ENCODE assay signal across 22 mouse cellular contexts in genomic region chr19:32347491-32347890, GRCm38 (mm10). TPM values are rescaled to one million over a fixed set of nuclear protein-coding genes. Genes with fewer than 3 reads are reported as not detected.
DNase-seq lines count a peak whose midpoint lies in the region; ATAC-seq and TF ChIP-seq lines count a peak whose summit lies in the region.
"Had no signal": no experiment of that assay in that cellular context is flagged by ENCODE, and none has a peak within 500 bp of the region (broad histone marks: within the 10 kb centered on the region; RNA-seq: fewer than 3 reads in every experiment).

No protein-coding gene starts in this region.

- DNase-seq in gastrocnemius, adult 2 months, result no peak
- no peak for DNase-seq in gastrocnemius, postnatal 10 days
- no peak for DNase-seq in heart, adult 9 months (ENCODE audit: low spot score in 2 of 2)
- DNase-seq in kidney, postnatal 0 days (ENCODE audit: low spot score), result no peak
- no peak for DNase-seq in kidney, adult 8-10 months
- DNase-seq in limb, embryonic 10.5 days (ENCODE audit: low spot score), result peak; percentile 22
- no peak for DNase-seq in lung, postnatal 10 days
- DNase-seq: adrenal gland, postnatal 14 days; cerebellum, adult 8-10 months; gastrocnemius, postnatal 14 days; thymus, adult 18-20 months; thymus, postnatal 36 days had no signal

- intact Hi-C loops in gastrocnemius, adult 2 months (cut with DNase I), result no loop called here

- H3K36me3 ChIP-seq in heart, embryonic 15.5 days, result no peaks in the 10 kb centered on the region
- H3K36me3 ChIP-seq in kidney, postnatal 0 days (ENCODE audit: insufficient read depth, low read length), result no peaks in the 10 kb centered on the region
- H3K36me3 ChIP-seq in limb, embryonic 10.5 days, result no peaks in the 10 kb centered on the region
- H3K36me3 ChIP-seq: embryonic facial prominence, embryonic 15.5 days; forebrain, embryonic 15.5 days; limb, embryonic 12.5 days; liver, embryonic 15.5 days; midbrain, embryonic 10.5 days had no signal

- no peaks in the 10 kb centered on the region for H3K27me3 ChIP-seq in heart, embryonic 15.5 days
- no peaks in the 10 kb centered on the region for H3K27me3 ChIP-seq in kidney, postnatal 0 days (ENCODE audit: insufficient read depth, low read length)
- H3K27me3 ChIP-seq in limb, embryonic 10.5 days (ENCODE audit: low read depth, poor library complexity, severe bottlenecking), result no peaks in the 10 kb centered on the region
- H3K27me3 ChIP-seq: embryonic facial prominence, embryonic 15.5 days; forebrain, embryonic 15.5 days; limb, embryonic 12.5 days; liver, embryonic 15.5 days had no signal

- peaks cover 74% of the 10 kb centered on the region for H3K4me1 ChIP-seq in heart, embryonic 15.5 days (replicated peaks)
- peaks cover 50% of the 10 kb centered on the region for H3K4me1 ChIP-seq in kidney, postnatal 0 days (replicated peaks; ENCODE audit: insufficient read depth, low read length)
- H3K4me1 ChIP-seq in limb, embryonic 10.5 days, result peaks cover 42% of the 10 kb centered on the region

- H3K9me3 ChIP-seq in heart, embryonic 15.5 days (replicated peaks), result no peaks in the 10 kb centered on the region
- H3K9me3 ChIP-seq in kidney, postnatal 0 days (replicated peaks; ENCODE audit: low read length), result no peaks in the 10 kb centered on the region
- H3K9me3 ChIP-seq in limb, embryonic 10.5 days (replicated peaks), result no peaks in the 10 kb centered on the region
- H3K9me3 ChIP-seq: embryonic facial prominence, embryonic 15.5 days; forebrain, embryonic 15.5 days; limb, embryonic 12.5 days; liver, embryonic 15.5 days; midbrain, embryonic 10.5 days had no signal

- no peak for TF ChIP-seq CTCF in gastrocnemius, adult 2 months (IDR thresholded peaks at IDR 0.05)
- TF ChIP-seq CTCF in kidney, postnatal 0 days (IDR thresholded peaks at IDR 0.05; ENCODE audit: low read depth), result no peak

- H3K4me3 ChIP-seq in gastrocnemius, adult 2 months, result no peak overlapping the region
- no peak overlapping the region for H3K4me3 ChIP-seq in heart, embryonic 15.5 days
- H3K4me3 ChIP-seq in kidney, postnatal 0 days (replicated peaks; ENCODE audit: low read depth, low read length), result no peak overlapping the region
- no peak overlapping the region for H3K4me3 ChIP-seq in limb, embryonic 10.5 days
- H3K4me3 ChIP-seq: embryonic facial prominence, embryonic 15.5 days; forebrain, embryonic 15.5 days; layer of hippocampus, adult 2 months; limb, embryonic 12.5 days; midbrain, embryonic 10.5 days; myocyte had no signal

- H3K27ac ChIP-seq in gastrocnemius, adult 2 months, result peak overlapping the region; percentile 82
- peak overlapping the region; percentile 75; the same call in 1 of the 2 replicates for H3K27ac ChIP-seq in heart, embryonic 15.5 days
- H3K27ac ChIP-seq in kidney, postnatal 0 days, result peak overlapping the region; percentile 86; the same call in 1 of the 2 replicates
- no peak overlapping the region for H3K27ac ChIP-seq in limb, embryonic 10.5 days
- H3K27ac ChIP-seq: forebrain, embryonic 15.5 days; layer of hippocampus, adult 2 months; midbrain, embryonic 10.5 days had no signal

- WGBS in heart, embryonic 15.5 days, result 81% methylated on average over 5 of the region's 5 CpGs
- 62% methylated on average over 5 of the region's 5 CpGs for WGBS in kidney, postnatal 0 days
- WGBS in limb, embryonic 10.5 days, result 93% methylated on average over 5 of the region's 5 CpGs

- H3K4me2 ChIP-seq in heart, embryonic 15.5 days, result no peak overlapping the region
- H3K4me2 ChIP-seq in kidney, postnatal 0 days (ENCODE audit: low read length), result no peak overlapping the region
- H3K4me2 ChIP-seq: embryonic facial prominence, embryonic 15.5 days; forebrain, embryonic 15.5 days; limb, embryonic 12.5 days had no signal

- ATAC-seq in heart, embryonic 15.5 days (replicated peaks; ENCODE audit: insufficient number of reproducible peaks, insufficient read depth, low FRiP score, low read depth), result no peak
- ATAC-seq in kidney, postnatal 0 days (replicated peaks; ENCODE audit: low FRiP score, low read depth), result no peak
- ATAC-seq: CD4-positive, CD25-positive, alpha-beta regulatory T cell, adult 4 months; forebrain, embryonic 15.5 days; midbrain, embryonic 16.5 days had no signal

- no peak overlapping the region for H3K9ac ChIP-seq in heart, embryonic 15.5 days
- no peak overlapping the region for H3K9ac ChIP-seq in kidney, postnatal 0 days (ENCODE audit: low read depth, low read length)
- H3K9ac ChIP-seq: embryonic facial prominence, embryonic 15.5 days; forebrain, embryonic 15.5 days; limb, embryonic 12.5 days had no signal

RNA-seq across cellular contexts. Expression of gene Sgms1, which starts 42.0 kb away (rescaled TPM):
- total RNA-seq in gastrocnemius, adult 2 months (2021), result 10 to 100 TPM; 53.8 to 62.8 TPM
- 10 to 100 TPM; 51.0 to 52.7 TPM for total RNA-seq in gastrocnemius, postnatal 10 days (2021)
- polyA plus RNA-seq in heart, embryonic 15.5 days (2015; fragmentation: Nextera tagmentation; extraction: Ambion mirVana), result 36.7 and 40.3 TPM in 2 replicates
- 42.4 and 46.1 TPM in 2 replicates for polyA plus RNA-seq in kidney, postnatal 0 days (2015; fragmentation: Nextera tagmentation; extraction: Ambion mirVana)
- polyA plus RNA-seq in limb, embryonic 10.5 days (2016; fragmentation: Nextera tagmentation; extraction: Ambion mirVana), result 14.3 and 15.7 TPM in 2 replicates
